Mouse (Mus musculus) kidney, postnatal 36 days (tissue): ENCODE measurements around the gene Ikzf4.

ENCODE experiments used
- DNase-seq, 2 experiments: peaks; one replicate each; pipeline ENCODE4 v3.0.0; 2021 to 2022; ENCODE audit warnings: mixed read lengths in 2 of 2

Ikzf4 gene

DNA sequence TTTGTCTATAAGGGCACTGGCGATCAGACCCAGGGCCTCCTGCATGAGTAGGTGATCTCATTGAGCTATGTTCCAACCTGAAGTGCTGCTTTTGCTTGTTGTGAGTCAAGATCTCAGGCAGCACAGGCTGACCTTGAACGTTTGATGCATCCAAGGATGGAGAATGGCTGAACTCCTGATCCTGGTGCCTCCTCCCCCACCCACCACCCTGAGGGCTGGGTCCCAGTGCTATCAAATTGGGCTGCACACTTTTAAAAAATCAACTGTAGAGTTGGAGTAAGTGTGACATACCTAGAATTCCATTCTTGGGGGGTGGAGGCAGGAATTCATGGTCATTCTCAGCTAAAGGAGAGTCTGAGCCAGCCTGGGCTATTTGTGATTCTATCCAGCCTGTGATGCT lies 39.3 kb downstream of the Ikzf4 start:
- no peak for DNase-seq

- no peak for DNase-seq
Observed at GRCm38 (mm10) chr10:128602470-128603128, 43.2 kb downstream of the Ikzf4 start.

DNA sequence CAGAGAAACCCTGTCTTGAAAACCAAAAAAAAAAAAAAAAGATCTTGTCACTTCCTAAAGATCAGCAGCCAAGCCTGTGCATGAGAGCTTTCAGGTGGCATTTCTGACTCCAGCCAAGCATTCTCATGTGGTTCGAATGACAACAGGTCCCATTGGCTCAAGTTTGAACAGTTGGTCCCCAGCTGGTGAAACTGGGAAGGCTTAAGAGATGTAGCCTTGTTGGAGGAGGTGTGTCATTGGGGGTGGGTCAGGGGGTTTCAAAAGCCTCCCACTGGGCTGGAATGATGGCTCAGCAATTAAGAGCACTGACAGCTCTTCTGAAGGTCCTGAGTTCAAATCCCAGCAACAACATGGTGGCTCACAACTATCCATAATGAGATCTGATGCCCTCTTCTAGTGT lies 44.3 kb downstream of the Ikzf4 start:
- DNase-seq, result no peak

DNA sequence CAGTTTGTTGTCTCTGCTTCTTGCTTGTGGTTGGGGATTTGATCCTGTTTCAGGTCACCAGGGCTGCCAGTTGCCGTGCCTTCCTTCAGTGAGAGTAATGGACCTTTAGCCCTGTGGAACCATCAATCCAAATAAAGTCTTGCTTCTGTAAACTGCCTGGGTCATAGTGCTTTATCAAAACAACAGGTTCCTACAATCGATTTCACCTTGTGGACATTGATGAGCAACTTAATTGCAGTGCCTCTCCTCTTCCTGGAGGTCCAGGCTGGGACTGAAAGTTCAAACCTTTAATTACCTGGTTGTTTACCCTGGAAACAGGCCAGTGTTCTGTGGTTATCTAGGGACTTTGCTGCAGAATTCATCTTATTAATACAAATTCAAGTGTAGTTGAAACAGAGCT lies 47.3 kb downstream of the Ikzf4 start:
- DNase-seq, result no peak

DNA sequence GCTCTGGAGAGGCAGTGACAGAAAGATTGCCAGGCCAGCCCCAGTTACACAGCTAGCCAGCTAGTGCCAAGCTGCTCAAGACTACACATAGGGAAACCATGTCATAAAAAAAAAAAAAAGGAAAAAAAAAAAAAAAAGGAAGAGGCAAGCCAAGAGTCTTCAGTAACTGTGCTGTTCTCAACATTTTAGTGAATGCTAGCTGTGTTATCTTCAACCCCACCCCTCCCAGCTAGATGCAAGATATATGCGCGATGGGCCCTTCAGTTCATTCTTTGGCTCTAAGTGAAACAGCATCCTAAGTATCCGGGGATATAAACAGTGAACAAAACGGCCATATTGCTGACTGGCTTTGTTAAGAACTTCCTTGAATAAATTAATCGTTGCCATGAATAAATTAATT lies 53.0 kb downstream of the Ikzf4 start:
- DNase-seq, result no peak

DNA sequence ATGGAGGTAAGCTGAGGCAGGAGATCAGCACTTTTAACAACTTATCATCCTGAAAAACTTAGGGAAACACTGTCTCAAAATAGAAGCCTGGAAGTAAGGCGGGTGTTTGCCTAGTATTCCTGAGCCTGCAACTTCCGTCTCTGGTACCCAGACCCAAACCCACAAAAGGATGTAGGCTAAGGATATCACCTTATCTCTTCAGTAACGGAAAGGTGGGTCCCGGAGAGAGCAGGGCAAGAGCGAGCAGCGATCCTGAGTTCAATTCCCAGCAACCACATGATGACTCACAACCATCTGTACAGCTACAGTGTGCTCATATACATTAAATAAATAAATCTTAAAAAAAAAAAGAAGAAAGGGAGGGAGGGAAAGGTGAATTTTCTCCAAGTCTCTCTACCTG lies 54.4 kb downstream of the Ikzf4 start:
- DNase-seq, result no peak

DNA sequence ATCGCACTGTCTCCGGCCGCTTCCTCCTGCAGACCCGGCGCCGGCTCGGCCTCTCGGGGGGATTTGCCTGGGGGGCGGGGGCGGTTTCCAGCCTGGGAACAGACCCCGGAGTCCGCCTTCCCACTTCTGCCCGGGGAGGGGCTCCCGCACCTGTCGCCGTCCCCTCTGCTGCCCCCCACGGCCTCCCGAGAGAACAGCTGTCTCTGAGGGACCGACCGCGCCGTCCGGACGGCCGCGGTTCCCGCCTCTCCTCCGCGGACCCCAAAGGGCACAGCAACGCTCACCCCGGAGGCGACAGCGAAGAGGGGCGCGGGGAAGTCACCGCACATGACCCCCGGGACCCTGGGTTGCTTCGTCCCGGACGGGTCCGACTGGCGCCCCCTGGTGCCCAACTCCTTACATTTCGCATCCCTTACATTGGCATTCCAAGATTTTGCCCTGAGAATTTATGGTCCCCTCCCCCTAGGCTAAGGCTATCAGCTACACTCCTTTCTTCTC lies 55.5 kb downstream of the Ikzf4 start:
- peak; percentile 69 to 91 for DNase-seq

- peak; percentile 80 to 85 for DNase-seq
Observed at GRCm38 (mm10) chr10:128589464-128590192, 56.2 kb downstream of the Ikzf4 start, which contains the start of gene Erbb3. Gene Erbb3, minus strand, starts transcription at chr10:128589652.

DNA sequence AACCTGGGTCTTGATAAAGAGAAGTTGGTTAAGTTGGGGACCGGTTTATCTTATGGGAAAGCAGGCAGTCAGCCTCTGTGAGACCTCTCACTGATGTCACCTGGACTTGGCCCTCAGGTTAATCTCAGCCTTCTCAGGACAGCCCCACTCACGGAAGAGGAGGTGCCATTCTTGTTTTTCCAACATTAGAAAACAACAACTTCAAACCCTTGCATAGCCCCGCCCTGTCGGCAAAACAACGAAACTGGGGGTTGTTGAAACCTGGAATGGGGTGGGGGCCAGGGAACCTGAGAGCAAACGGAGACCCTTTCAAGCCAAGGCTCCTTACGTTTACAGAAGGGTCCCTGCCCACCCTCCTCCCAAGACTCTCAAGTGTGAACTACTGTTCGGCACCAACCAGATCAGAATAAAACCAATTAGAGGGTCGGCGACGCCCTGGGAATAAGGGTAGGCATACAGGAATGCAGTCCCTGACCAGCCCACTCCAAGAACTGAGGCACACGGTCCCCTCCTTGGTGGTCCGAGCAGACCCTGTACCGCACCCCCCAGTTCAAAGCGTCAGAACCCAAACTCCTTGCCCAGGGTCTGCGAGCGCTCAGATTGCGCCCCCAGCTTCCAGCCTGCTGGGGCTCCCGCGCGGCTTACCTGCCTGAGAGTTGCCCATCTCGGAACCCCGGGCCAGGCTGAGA lies 56.9 kb downstream of the Ikzf4 start:
- DNase-seq, result peak; percentile 78 to 83

DNA sequence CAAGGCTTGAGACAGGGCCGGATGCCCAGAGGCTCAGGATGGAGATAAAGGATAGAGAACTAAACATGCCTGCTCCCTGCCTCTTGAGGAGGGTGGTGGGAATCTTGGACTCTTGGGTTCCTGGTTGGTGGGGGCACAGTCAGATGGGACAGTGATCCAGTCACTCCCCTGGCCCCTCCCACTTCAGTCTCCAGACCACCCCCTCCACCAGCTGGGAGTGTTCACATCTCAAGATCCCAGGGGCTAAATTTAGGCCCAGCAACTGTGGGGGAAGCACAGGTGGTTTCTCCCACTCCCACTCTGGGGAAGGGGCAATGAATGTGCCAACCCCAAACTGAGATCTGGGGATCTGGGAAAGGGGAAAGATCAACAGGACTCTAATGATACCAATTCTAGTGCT lies 57.7 kb downstream of the Ikzf4 start:
- peak in 1 of 2 experiments; percentile 48 for DNase-seq

GRCm38 (mm10) chr10:128587697-128588096 lies 58.1 kb downstream of the Ikzf4 start:
- DNase-seq, result peak; percentile 80 to 88

DNA sequence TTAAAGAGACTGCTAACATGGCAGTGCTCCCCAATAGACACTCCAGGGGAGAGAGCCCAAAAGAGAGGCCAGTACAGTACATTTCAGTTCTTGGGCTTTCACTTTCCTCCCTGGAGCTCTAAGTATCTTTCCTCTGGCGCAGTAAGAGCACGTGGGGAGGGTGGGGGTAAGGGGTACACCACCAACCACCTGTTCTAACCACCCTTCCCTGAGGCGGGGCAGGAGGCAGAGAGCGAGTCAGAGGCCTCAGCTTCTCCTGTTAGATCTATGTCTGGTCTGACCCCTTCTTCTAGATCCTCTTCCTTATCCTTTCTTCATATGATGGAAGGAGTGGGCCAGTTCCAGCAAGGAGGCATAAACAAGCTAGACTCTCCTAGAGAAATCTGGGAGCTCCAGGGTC lies 58.7 kb downstream of the Ikzf4 start:
- no peak for DNase-seq

- no peak for DNase-seq
Observed at GRCm38 (mm10) chr10:128586546-128586945, 59.2 kb downstream of the Ikzf4 start.

GRCm38 (mm10) chr10:128584386-128584785 lies 61.4 kb downstream of the Ikzf4 start:
- DNase-seq, result peak; percentile 72 to 78

GRCm38 (mm10) chr10:128583644-128584043 lies 62.1 kb downstream of the Ikzf4 start:
- peak; percentile 90 to 95 for DNase-seq
